Mouse (Mus musculus): ENCODE data around the gene Gm49711. TPM values are rescaled to one million over a fixed set of nuclear protein-coding genes. Genes with fewer than 3 reads are reported as not detected.

Gene Gm49711
- polyA plus RNA-seq, 1 experiment: not detected

DNA sequence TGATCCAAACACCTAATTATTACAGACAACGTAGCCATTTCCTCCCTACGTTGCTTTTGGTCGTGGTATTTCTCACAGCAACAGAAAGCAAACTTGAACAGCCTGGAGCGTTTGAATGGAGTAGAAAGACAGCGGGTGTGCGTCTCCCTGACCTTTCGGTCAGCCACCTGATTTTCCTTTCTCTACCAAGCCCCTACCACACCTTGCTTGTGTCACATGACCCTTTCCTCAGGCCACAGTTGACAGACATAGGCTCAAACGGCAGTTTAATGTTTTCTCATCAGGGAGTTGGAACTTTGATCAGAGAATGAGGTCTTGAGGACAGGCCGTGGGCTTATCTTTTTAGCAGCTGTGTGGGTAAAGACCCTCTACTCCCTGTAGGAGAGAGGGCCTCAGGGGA is 177.1 kb downstream of the Gm49711 start:
- H3K27ac ChIP-seq (ENCODE audit: insufficient read depth, low read length): no peak overlapping the region
- 0 out of 2 replicates have a peak, but pooled peaks have one; percentile 21 for TF ChIP-seq EP300 (IDR thresholded peaks at IDR 0.05; ENCODE audit: insufficient read depth, low read depth, low read length)
- TF ChIP-seq CTCF (IDR thresholded peaks at IDR 0.05; ENCODE audit: low read depth, low read length): no peak
- H3K27me3 ChIP-seq (ENCODE audit: control insufficient read depth, insufficient read depth, low read length, poor library complexity, severe bottlenecking): no peaks in the 10 kb centered on the region
- no peak overlapping the region for H3K9ac ChIP-seq (ENCODE audit: low read depth, poor library complexity, severe bottlenecking)
- H3K36me3 ChIP-seq (ENCODE audit: control insufficient read depth, insufficient read depth, low read length, poor library complexity, severe bottlenecking): no peaks in the 10 kb centered on the region
- no peak overlapping the region for H3K4me3 ChIP-seq (ENCODE audit: low read depth, low read length)
- H3K4me1 ChIP-seq (ENCODE audit: control insufficient read depth, insufficient read depth, low read length): no peaks in the 10 kb centered on the region
- H3K9me3 ChIP-seq (replicated peaks; ENCODE audit: control insufficient read depth, insufficient read depth, low read length, poor library complexity, severe bottlenecking): no peaks in the 10 kb centered on the region

Other genes starting within 250 kb of the Gm49711 start
- 64.2 and 67.0 TPM in 2 replicates for gene Mrps6, start within 50 bp of the Gm49711 start, polyA plus RNA-seq (2011; ENCODE audit: insufficient read depth, insufficient read length, low read depth, missing spikeins)
- gene Slc5a3, start within 50 bp of the Gm49711 start, polyA plus RNA-seq (2011; ENCODE audit: insufficient read depth, insufficient read length, low read depth, missing spikeins): 21.0 and 23.4 TPM in 2 replicates
- gene Kcne2, start 234.1 kb downstream of the Gm49711 start, polyA plus RNA-seq (2011; ENCODE audit: insufficient read depth, insufficient read length, low read depth, missing spikeins): not detected in 2 replicates
- 28.7 and 37.2 TPM in 2 replicates for gene Smim11, start 243.0 kb downstream of the Gm49711 start, polyA plus RNA-seq (2011; ENCODE audit: insufficient read depth, insufficient read length, low read depth, missing spikeins)